20 mouse cellular contexts compared by ENCODE assay signal in the genomic region with DNA sequence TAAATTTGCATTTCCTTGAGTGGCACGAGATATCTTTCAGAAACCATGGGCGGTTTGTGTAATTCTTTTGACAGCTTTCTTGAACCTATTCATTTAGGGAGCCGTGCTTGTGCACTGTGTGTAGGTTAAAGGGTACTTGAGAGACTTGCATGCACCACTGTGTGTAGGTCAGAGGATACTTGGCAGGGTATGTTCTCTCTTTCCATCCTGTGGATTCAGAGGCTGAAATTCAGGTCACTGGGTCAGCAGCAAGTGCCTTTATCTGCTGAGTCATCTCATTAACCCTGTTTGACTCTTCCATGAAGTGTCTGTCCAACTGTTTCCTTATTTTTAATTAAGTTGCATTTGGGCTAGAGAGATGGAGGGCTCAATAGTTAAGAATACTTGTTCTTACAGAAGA.
A peak's percentile ranks its signal among the peaks of the same experiment; 100 is the strongest.
DNase-seq lines count a peak whose midpoint lies in the region; ATAC-seq and TF ChIP-seq lines count a peak whose summit lies in the region.
"Had no signal": no experiment of that assay in that cellular context is flagged by ENCODE, and none has a peak within 500 bp of the region (broad histone marks: within the 10 kb centered on the region; RNA-seq: fewer than 3 reads in every experiment).

No protein-coding gene starts in this region.

- H3K36me3 ChIP-seq in kidney, adult 2 months (ENCODE audit: control insufficient read depth, insufficient read depth, low read length), result peaks cover under 1% of the 10 kb centered on the region; the same call in 1 of the 2 replicates
- no peaks in the 10 kb centered on the region for H3K36me3 ChIP-seq in liver, embryonic 15.5 days (replicated peaks)
- H3K36me3 ChIP-seq in liver, embryonic 12.5 days, result no peaks in the 10 kb centered on the region
- H3K36me3 ChIP-seq: embryonic facial prominence, embryonic 10.5 days; forebrain, embryonic 10.5 days; hindbrain, embryonic 10.5 days had no signal

- no peak overlapping the region for H3K9ac ChIP-seq in liver, embryonic 15.5 days
- no peak overlapping the region for H3K9ac ChIP-seq in liver, embryonic 12.5 days
- H3K9ac ChIP-seq: hindbrain, embryonic 14.5 days had no signal

- no peak overlapping the region for H3K4me3 ChIP-seq in kidney, adult 2 months (ENCODE audit: insufficient read depth, low read depth, low read length)
- no peak overlapping the region for H3K4me3 ChIP-seq in liver, embryonic 15.5 days (replicated peaks)
- H3K4me3 ChIP-seq in liver, embryonic 12.5 days, result no peak overlapping the region
- no peak overlapping the region for H3K4me3 ChIP-seq in bone marrow macrophage, adult 2 months (ENCODE audit: insufficient read depth, low read length)
- no peak overlapping the region for H3K4me3 ChIP-seq in brown adipose tissue, adult 24 weeks (ENCODE audit: insufficient read depth, low read depth, low read length)
- H3K4me3 ChIP-seq: embryonic facial prominence, embryonic 10.5 days; forebrain, embryonic 10.5 days; hindbrain, embryonic 10.5 days had no signal

- 35% methylated on average over 3 of the region's 3 CpGs for WGBS in kidney, adult 2 months
- 69% methylated on average over 3 of the region's 3 CpGs for WGBS in liver, embryonic 15.5 days (ENCODE audit: insufficient replicate concordance)
- 81% methylated on average over 3 of the region's 3 CpGs for WGBS in liver, embryonic 12.5 days (ENCODE audit: insufficient replicate concordance)

- H3K4me1 ChIP-seq in kidney, adult 2 months (ENCODE audit: control insufficient read depth, insufficient read depth, low read length), result peaks cover 26% of the 10 kb centered on the region
- H3K4me1 ChIP-seq in liver, embryonic 15.5 days (replicated peaks), result peaks cover 16% of the 10 kb centered on the region
- H3K4me1 ChIP-seq in liver, embryonic 12.5 days, result peaks cover 23% of the 10 kb centered on the region; the same call in 1 of the 2 replicates
- H3K4me1 ChIP-seq in bone marrow macrophage, adult 2 months (ENCODE audit: control insufficient read depth, insufficient read depth, low read length), result peaks cover 29% of the 10 kb centered on the region
- H3K4me1 ChIP-seq in brown adipose tissue, adult 24 weeks (ENCODE audit: control insufficient read depth, insufficient read depth, insufficient read length, low read length), result peaks cover 24% of the 10 kb centered on the region
- H3K4me1 ChIP-seq: hindbrain, embryonic 10.5 days had no signal

- peak; percentile 63 for DNase-seq in kidney, adult 2 months
- DNase-seq in kidney, adult 9 months, result no peak
- no peak for DNase-seq in left cerebral cortex, postnatal 25 days (ENCODE audit: low spot score in 2 of 2)
- DNase-seq in embryo, embryonic 9.5 days (ENCODE audit: extremely low spot score), result no peak
- DNase-seq: adrenal gland, adult 2 months; adrenal gland, postnatal 25 days; cerebellum, adult 18-20 months; cerebellum, adult 9-11 months; cerebellum, postnatal 36 days; heart, adult 18-20 months had no signal

- TF ChIP-seq POLR2A in kidney, adult 2 months (IDR thresholded peaks at IDR 0.05; ENCODE audit: low read depth, low read length), result no peak
- TF ChIP-seq POLR2A in bone marrow macrophage, adult 2 months (IDR thresholded peaks at IDR 0.05; ENCODE audit: borderline replicate concordance, low read depth, low read length), result no peak

- no peaks in the 10 kb centered on the region for H3K9me3 ChIP-seq in liver, embryonic 15.5 days (replicated peaks)
- no peaks in the 10 kb centered on the region for H3K9me3 ChIP-seq in liver, embryonic 12.5 days (replicated peaks)
- H3K9me3 ChIP-seq: embryonic facial prominence, embryonic 10.5 days; forebrain, embryonic 10.5 days; hindbrain, embryonic 10.5 days had no signal

- intact Hi-C loops in left cerebral cortex, postnatal 25 days (cut with DNase I), result no loop called here

- no peak for ATAC-seq in liver, embryonic 15.5 days (ENCODE audit: insufficient read depth)
- no peak for ATAC-seq in liver, embryonic 12.5 days
- ATAC-seq: forebrain, embryonic 14.5 days had no signal

- H3K4me2 ChIP-seq in liver, embryonic 15.5 days, result no peak overlapping the region
- no peak overlapping the region for H3K4me2 ChIP-seq in liver, embryonic 12.5 days
- H3K4me2 ChIP-seq: heart, embryonic 11.5 days; hindbrain, embryonic 14.5 days had no signal

- H3K27ac ChIP-seq in kidney, adult 2 months (ENCODE audit: insufficient read depth, low read depth, low read length), result peak overlapping the region; percentile 100
- peak overlapping the region; percentile 72 for H3K27ac ChIP-seq in liver, embryonic 15.5 days (replicated peaks)
- no peak overlapping the region for H3K27ac ChIP-seq in liver, embryonic 12.5 days
- H3K27ac ChIP-seq in bone marrow macrophage, adult 2 months (ENCODE audit: insufficient read depth, low read depth, low read length), result peak overlapping the region; percentile 48
- peak overlapping the region; percentile 94 for H3K27ac ChIP-seq in brown adipose tissue, adult 24 weeks (replicated peaks; ENCODE audit: low read depth, low read length)
- H3K27ac ChIP-seq: embryonic facial prominence, embryonic 10.5 days; forebrain, embryonic 10.5 days; hindbrain, embryonic 10.5 days; hindbrain, embryonic 14.5 days had no signal

- TF ChIP-seq CTCF in kidney, adult 2 months (conservative IDR thresholded peaks at IDR 0.05; ENCODE audit: insufficient read depth, insufficient read length, low read depth, low read length), result no peak
- TF ChIP-seq CTCF in bone marrow macrophage, adult 2 months (IDR thresholded peaks at IDR 0.05; ENCODE audit: low read depth, low read length), result no peak

- no peaks in the 10 kb centered on the region for H3K27me3 ChIP-seq in kidney, adult 2 months (replicated peaks; ENCODE audit: control insufficient read depth, insufficient read depth, low read length)
- no peaks in the 10 kb centered on the region for H3K27me3 ChIP-seq in liver, embryonic 15.5 days
- H3K27me3 ChIP-seq in liver, embryonic 12.5 days (replicated peaks), result no peaks in the 10 kb centered on the region; the same call in 1 of the 2 replicates
